In genomic region chr5:32008401-32008800, GRCm38 (mm10) we compare ENCODE assay signal across 28 mouse cellular contexts.
A peak's percentile ranks its signal among the peaks of the same experiment; 100 is the strongest.
DNase-seq lines count a peak whose midpoint lies in the region; ATAC-seq and TF ChIP-seq lines count a peak whose summit lies in the region.
"Had no signal": no experiment of that assay in that cellular context is flagged by ENCODE, and none has a peak within 500 bp of the region (broad histone marks: within the 10 kb centered on the region; RNA-seq: fewer than 3 reads in every experiment).

No protein-coding gene starts in this region.

- no peak for TF ChIP-seq CTCF in lung, embryonic 14.5 days (IDR thresholded peaks at IDR 0.05; ENCODE audit: low read depth)
- no peak for TF ChIP-seq CTCF in stomach, postnatal 0 days (IDR thresholded peaks at IDR 0.05; ENCODE audit: low read depth)

- DNase-seq in cerebellum, postnatal 25 days = peak; percentile 16 to 20
- DNase-seq in heart, adult 11 months = peak; percentile 92
- DNase-seq in heart, postnatal 25 days (ENCODE audit: low spot score) = no peak
- peak; percentile 59 for DNase-seq in lung, embryonic 14.5 days
- no peak for DNase-seq in lung, postnatal 14 days
- DNase-seq in stomach, postnatal 0 days (ENCODE audit: low spot score) = no peak
- DNase-seq: adrenal gland, postnatal 10 days; adrenal gland, postnatal 36 days; B cell, adult 2 months; cerebellum, adult 11 months; cerebellum, adult 8-10 months; forebrain, postnatal 0 days; gastrocnemius, postnatal 10 days; heart, postnatal 4 days had no signal

- peak overlapping the region; percentile 12; the same call in 1 of the 2 replicates for H3K27ac ChIP-seq in lung, embryonic 14.5 days (ENCODE audit: low read depth)
- H3K27ac ChIP-seq in stomach, embryonic 16.5 days (ENCODE audit: low read length) = 0 out of 2 replicates have a peak overlapping the region, but pooled peaks have one; percentile 8
- no peak overlapping the region; the same call in 1 of the 2 replicates for H3K27ac ChIP-seq in stomach, postnatal 0 days (replicated peaks)
- H3K27ac ChIP-seq: embryonic facial prominence, embryonic 12.5 days; embryonic facial prominence, embryonic 15.5 days; heart, adult 2 months; hindbrain, embryonic 14.5 days; hindbrain, postnatal 0 days had no signal

- H3K4me3 ChIP-seq in lung, embryonic 14.5 days (ENCODE audit: low read depth, low read length) = no peak overlapping the region
- no peak overlapping the region for H3K4me3 ChIP-seq in stomach, embryonic 16.5 days (replicated peaks; ENCODE audit: low read length)
- no peak overlapping the region for H3K4me3 ChIP-seq in stomach, postnatal 0 days (ENCODE audit: low read depth, low read length)
- H3K4me3 ChIP-seq: embryonic facial prominence, embryonic 12.5 days; embryonic facial prominence, embryonic 15.5 days; heart, adult 2 months had no signal

- TF ChIP-seq EP300 in stomach, postnatal 0 days (optimal IDR thresholded peaks at IDR 0.05) = no peak

- WGBS in lung, embryonic 14.5 days = 35% methylated on average over 3 of the region's 3 CpGs
- 35% methylated on average over 3 of the region's 3 CpGs for WGBS in stomach, embryonic 16.5 days
- 29% methylated on average over 3 of the region's 3 CpGs for WGBS in stomach, postnatal 0 days

- H3K4me2 ChIP-seq in lung, embryonic 14.5 days = no peak overlapping the region
- no peak overlapping the region for H3K4me2 ChIP-seq in stomach, embryonic 16.5 days (ENCODE audit: low read depth, low read length)
- H3K4me2 ChIP-seq in stomach, postnatal 0 days (replicated peaks; ENCODE audit: low read depth) = no peak overlapping the region
- H3K4me2 ChIP-seq: embryonic facial prominence, embryonic 12.5 days; embryonic facial prominence, embryonic 15.5 days; heart, embryonic 11.5 days; hindbrain, embryonic 14.5 days had no signal

- H3K9ac ChIP-seq in lung, embryonic 14.5 days = no peak overlapping the region
- no peak overlapping the region for H3K9ac ChIP-seq in stomach, embryonic 16.5 days (ENCODE audit: low read length)
- H3K9ac ChIP-seq in stomach, postnatal 0 days (ENCODE audit: low read length) = no peak overlapping the region
- H3K9ac ChIP-seq: embryonic facial prominence, embryonic 12.5 days; embryonic facial prominence, embryonic 15.5 days; forebrain, postnatal 0 days; hindbrain, embryonic 14.5 days had no signal

- no peak for ATAC-seq in cerebellum, adult (ENCODE audit: insufficient number of reproducible peaks, low FRiP score, low TSS enrichment)
- no peak for ATAC-seq in lung, embryonic 14.5 days (ENCODE audit: insufficient read depth)
- no peak for ATAC-seq in stomach, embryonic 16.5 days (ENCODE audit: insufficient read depth, low FRiP score)
- no peak for ATAC-seq in stomach, postnatal 0 days (ENCODE audit: low FRiP score, low TSS enrichment)
- ATAC-seq: forebrain, embryonic 14.5 days; forebrain, postnatal 0 days; hindbrain, postnatal 0 days; inflammation-experienced regulatory T-cells, adult 6 months; intestine, embryonic 16.5 days; Patski had no signal

- H3K4me1 ChIP-seq in lung, embryonic 14.5 days (ENCODE audit: insufficient read depth) = no peaks in the 10 kb centered on the region
- no peaks in the 10 kb centered on the region for H3K4me1 ChIP-seq in stomach, embryonic 16.5 days (ENCODE audit: control insufficient read depth, insufficient read depth, low read length)
- H3K4me1 ChIP-seq in stomach, postnatal 0 days (replicated peaks; ENCODE audit: control insufficient read depth, insufficient read depth) = no peaks in the 10 kb centered on the region
- H3K4me1 ChIP-seq: embryonic facial prominence, embryonic 12.5 days had no signal

- H3K9me3 ChIP-seq in lung, embryonic 14.5 days (ENCODE audit: low read depth, low read length) = no peaks in the 10 kb centered on the region
- H3K9me3 ChIP-seq in stomach, embryonic 16.5 days (replicated peaks; ENCODE audit: control insufficient read depth, low read length) = no peaks in the 10 kb centered on the region
- H3K9me3 ChIP-seq in stomach, postnatal 0 days (ENCODE audit: control insufficient read depth, low read length) = no peaks in the 10 kb centered on the region
- H3K9me3 ChIP-seq: embryonic facial prominence, embryonic 12.5 days; embryonic facial prominence, embryonic 15.5 days; G1E had no signal

- intact Hi-C loops in heart, postnatal 25 days (cut with DNase I) = no loop called here

- no peaks in the 10 kb centered on the region for H3K27me3 ChIP-seq in lung, embryonic 14.5 days (ENCODE audit: insufficient read depth, low read length)
- H3K27me3 ChIP-seq in stomach, embryonic 16.5 days (ENCODE audit: control insufficient read depth, insufficient read depth, low read length) = no peaks in the 10 kb centered on the region
- H3K27me3 ChIP-seq in stomach, postnatal 0 days (ENCODE audit: control insufficient read depth, insufficient read depth, low read length) = no peaks in the 10 kb centered on the region
- H3K27me3 ChIP-seq: CH12.LX; embryonic facial prominence, embryonic 12.5 days; embryonic facial prominence, embryonic 15.5 days; Patski had no signal

- H3K36me3 ChIP-seq in lung, embryonic 14.5 days (ENCODE audit: insufficient read depth) = no peaks in the 10 kb centered on the region
- no peaks in the 10 kb centered on the region for H3K36me3 ChIP-seq in stomach, embryonic 16.5 days (ENCODE audit: control insufficient read depth, insufficient read depth, low read length)
- no peaks in the 10 kb centered on the region for H3K36me3 ChIP-seq in stomach, postnatal 0 days (ENCODE audit: control insufficient read depth, insufficient read depth, low read length)
- H3K36me3 ChIP-seq: embryonic facial prominence, embryonic 12.5 days; embryonic facial prominence, embryonic 15.5 days had no signal

Comparison
In these comparisons a context has a peak if more than half of its experiments do, and no peak if none do; other contexts are left out.
1. DNase-seq: peak in cerebellum, postnatal 25 days (2 of 2), heart, adult 11 months (single experiment) and lung, embryonic 14.5 days (single experiment); none in heart, postnatal 25 days (single experiment), lung, postnatal 14 days (single experiment) and stomach, postnatal 0 days (single experiment).